Mouse (Mus musculus): ENCODE data around the gene Rps6ka3. TPM values are rescaled to one million over a fixed set of nuclear protein-coding genes. Genes with fewer than 3 reads are reported as not detected.

The Rps6ka3 gene
- polyA plus RNA-seq, 1 experiment from 2014 or later = 4.6 TPM

DNA sequence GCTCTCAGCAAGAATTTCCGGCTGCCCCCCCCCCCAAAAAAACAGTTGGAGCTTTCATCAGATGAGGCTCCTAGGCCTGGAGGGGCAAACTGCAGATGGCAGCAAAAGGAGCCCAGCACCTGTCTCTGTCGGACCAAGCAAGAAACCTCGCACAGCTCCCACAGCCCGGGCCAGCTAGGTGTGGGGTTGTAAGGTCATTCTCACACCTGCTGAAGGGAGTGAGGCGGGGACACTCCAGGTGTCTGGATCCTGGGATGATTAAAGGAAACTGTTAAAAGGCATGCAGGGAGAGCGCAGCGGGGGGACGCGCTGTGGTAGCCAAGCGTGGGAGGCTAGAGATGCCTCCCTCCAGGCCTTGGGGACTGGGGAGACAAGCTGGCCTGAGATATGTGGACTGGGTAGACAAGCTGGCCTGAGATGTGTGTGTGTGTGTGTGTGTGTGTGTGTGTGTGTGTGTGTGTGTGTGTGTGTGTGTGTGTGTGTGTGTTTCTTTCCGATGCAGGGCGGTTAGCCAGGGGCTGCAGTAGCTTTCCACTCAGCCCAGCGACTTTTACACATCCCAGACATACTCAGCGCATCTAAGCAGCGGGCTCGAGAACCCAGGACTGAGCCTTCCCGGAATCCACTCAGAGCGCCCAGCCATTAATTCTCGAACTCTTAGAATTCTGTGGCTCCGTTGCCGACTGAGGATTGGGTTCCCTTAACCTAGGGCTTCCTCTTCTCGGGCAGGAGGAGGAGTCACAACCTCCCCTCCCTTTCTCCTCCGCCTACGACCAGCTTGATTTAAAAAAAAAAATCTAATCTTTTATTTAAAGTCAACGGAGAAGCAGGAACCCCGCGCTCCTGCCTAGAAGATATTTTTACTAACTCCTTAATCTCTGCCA is 44.1 kb downstream of the Rps6ka3 start:
- Histone ChIP-seq H3K27me3 (replicated peaks; ENCODE audit: control insufficient read depth, insufficient read depth, low read length) (no peaks in the 10 kb centered on the region), H3K36me3 (ENCODE audit: control insufficient read depth, insufficient read depth) (no peaks in the 10 kb centered on the region), H3K4me2 (ENCODE audit: low read length) (peak overlapping the region; percentile 48), H3K4me1 (replicated peaks; ENCODE audit: control insufficient read depth, insufficient read depth, low read length) (0 out of 2 replicates have a peak, but pooled peaks cover 3% of the 10 kb centered on the region), H3K9ac (replicated peaks; ENCODE audit: low read depth, low read length) (no peak overlapping the region), H3K27ac (ENCODE audit: low read length) (no peak overlapping the region; the same call in 1 of the 2 replicates), H3K9me3 (ENCODE audit: control insufficient read depth, low read length) (no peaks in the 10 kb centered on the region), H3K4me3 (replicated peaks; ENCODE audit: low read length) (peak overlapping the region; percentile 67)
- 25% methylated on average over 24 of the region's 27 CpGs for WGBS
- no peak for ATAC-seq

DNA sequence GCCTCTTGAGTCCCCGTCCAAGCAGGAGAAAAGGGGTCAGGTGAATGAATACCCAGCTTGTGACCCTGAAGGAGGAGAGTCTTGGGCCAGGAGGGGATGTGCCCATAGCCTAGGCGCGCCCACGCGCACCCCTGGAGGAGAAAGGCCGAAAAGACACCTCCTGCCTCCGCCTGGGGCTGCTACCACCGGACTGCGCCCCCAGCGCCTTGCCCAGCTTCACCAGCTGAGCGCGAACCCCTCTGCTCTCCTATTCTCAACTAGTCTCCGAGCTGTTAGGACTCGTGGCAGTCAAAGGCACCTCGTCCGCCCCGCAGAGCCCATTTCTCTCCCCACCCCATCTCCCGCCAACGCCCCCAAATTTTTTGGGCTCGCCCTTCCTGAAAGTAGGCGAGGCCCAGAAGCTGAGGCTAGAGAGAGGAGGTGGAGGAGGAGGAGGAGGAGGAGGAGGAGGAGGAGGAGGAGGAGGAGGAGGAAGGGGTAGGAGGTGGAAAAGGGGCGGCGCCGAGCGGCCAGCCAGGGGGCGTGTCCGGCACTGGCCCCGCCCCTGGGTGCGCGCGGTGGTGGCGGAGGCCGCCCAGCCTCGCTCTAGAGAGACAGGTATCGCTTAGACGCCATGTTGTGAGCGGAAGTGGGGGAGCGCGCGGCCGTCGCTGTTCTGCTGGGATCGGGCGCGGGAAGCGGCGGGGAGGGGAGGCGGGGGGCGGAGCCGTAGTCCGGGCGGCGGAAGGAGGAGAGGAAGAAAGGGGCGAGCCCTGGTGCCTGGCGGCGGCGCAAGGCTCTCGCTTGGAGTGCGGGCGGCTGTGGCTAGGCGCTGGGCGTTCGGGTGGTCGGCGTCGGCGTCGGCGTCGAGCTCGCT is 45.2 kb downstream of the Rps6ka3 start:
- no peaks in the 10 kb centered on the region for H3K27me3 ChIP-seq (replicated peaks; ENCODE audit: control insufficient read depth, insufficient read depth, low read length)
- WGBS = 8% methylated on average over 38 of the region's 71 CpGs
- peak overlapping the region; percentile 48 for H3K4me2 ChIP-seq (ENCODE audit: low read length)
- H3K4me3 ChIP-seq (replicated peaks; ENCODE audit: low read length) = peak overlapping the region; percentile 67
- peak; percentile 97 for ATAC-seq
- no peaks in the 10 kb centered on the region for H3K36me3 ChIP-seq (ENCODE audit: control insufficient read depth, insufficient read depth)
- H3K9ac ChIP-seq (replicated peaks; ENCODE audit: low read depth, low read length) = peak overlapping the region; percentile 72
- H3K4me1 ChIP-seq (replicated peaks; ENCODE audit: control insufficient read depth, insufficient read depth, low read length) = 0 out of 2 replicates have a peak, but pooled peaks cover 3% of the 10 kb centered on the region
- H3K9me3 ChIP-seq (ENCODE audit: control insufficient read depth, low read length) = no peaks in the 10 kb centered on the region
- peak overlapping the region; percentile 87 for H3K27ac ChIP-seq (ENCODE audit: low read length)

DNA sequence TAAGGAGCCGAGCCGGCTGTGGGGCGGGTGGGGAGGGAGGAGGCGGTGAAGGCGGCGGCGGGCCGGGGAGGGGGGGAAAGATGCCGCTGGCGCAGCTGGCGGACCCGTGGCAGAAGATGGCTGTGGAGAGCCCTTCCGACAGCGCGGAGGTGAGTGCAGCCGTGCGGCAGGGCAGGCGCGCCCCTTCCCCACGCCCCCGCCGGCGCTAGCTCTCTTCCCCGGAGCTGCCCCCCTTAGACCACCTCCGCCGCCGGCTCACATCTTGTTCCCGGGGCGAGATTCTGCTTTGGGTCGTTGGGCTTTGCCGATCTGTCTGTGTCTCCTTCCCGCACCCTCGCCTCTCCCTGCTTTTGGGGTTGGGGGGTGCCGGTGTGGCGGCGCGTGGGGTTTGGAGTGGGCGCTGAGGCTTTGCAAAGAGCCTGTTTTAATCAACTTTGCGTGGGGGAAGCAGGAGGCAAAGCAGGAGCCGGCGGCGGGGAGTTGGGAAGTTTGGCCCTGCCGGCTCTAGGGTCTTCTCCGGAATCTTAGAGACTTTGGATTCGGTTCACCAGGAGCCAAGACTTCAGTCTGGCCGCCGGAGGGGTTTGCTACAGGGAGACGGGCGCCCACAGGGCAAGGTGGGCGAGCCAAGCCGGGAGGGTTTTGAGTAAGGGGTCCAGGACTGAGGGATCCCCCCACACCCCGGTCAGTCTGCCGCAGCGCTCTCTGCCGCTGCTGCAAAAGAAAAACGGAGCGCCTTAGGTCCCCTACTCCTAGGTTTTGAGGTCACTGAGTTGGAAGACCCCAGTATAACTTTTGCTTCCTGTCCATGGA is 46.1 kb downstream of the Rps6ka3 start:
- peak; percentile 62 for ATAC-seq
- 18% methylated on average over 34 of the region's 57 CpGs for WGBS
- peak overlapping the region; percentile 67 for H3K4me3 ChIP-seq (replicated peaks; ENCODE audit: low read length)
- peak overlapping the region; percentile 72 for H3K9ac ChIP-seq (replicated peaks; ENCODE audit: low read depth, low read length)
- H3K4me1 ChIP-seq (replicated peaks; ENCODE audit: control insufficient read depth, insufficient read depth, low read length) = 0 out of 2 replicates have a peak, but pooled peaks cover 3% of the 10 kb centered on the region
- peak overlapping the region; percentile 68 for H3K4me2 ChIP-seq (ENCODE audit: low read length)
- peak overlapping the region; percentile 87 for H3K27ac ChIP-seq (ENCODE audit: low read length)
- H3K36me3 ChIP-seq (ENCODE audit: control insufficient read depth, insufficient read depth) = no peaks in the 10 kb centered on the region
- no peaks in the 10 kb centered on the region for H3K27me3 ChIP-seq (replicated peaks; ENCODE audit: control insufficient read depth, insufficient read depth, low read length)
- H3K9me3 ChIP-seq (ENCODE audit: control insufficient read depth, low read length) = no peaks in the 10 kb centered on the region

DNA sequence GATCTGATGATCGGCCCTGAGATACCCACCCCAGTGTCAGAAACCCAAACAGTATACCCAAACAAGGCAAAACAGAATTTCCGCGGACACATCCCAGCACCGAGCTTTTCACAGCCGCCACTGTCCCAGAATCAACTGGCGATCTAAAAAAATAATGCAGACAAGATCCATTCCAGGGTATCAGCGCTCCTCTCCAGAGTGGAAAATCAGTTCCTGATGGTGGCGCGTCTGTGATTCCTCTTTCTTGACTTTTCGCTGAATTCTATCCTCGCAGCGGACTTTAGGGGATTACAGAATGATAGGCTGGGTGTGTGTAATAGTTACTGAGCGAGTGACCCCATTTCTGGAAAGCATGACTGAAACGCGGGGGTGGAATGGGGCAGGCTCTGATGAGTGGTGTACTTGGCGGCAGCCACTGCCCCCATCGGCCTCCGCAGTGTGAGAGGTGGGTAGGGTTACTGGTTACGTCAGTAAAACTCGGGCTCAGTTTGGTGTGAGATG is 46.9 kb downstream of the Rps6ka3 start:
- 0 out of 2 replicates have a peak, but pooled peaks cover 3% of the 10 kb centered on the region for H3K4me1 ChIP-seq (replicated peaks; ENCODE audit: control insufficient read depth, insufficient read depth, low read length)
- 19% methylated on average over 20 of the region's 20 CpGs for WGBS
- peak overlapping the region; percentile 68 for H3K4me2 ChIP-seq (ENCODE audit: low read length)
- no peak for ATAC-seq
- H3K27me3 ChIP-seq (replicated peaks; ENCODE audit: control insufficient read depth, insufficient read depth, low read length) = no peaks in the 10 kb centered on the region
- no peak overlapping the region for H3K27ac ChIP-seq (ENCODE audit: low read length)
- no peaks in the 10 kb centered on the region for H3K36me3 ChIP-seq (ENCODE audit: control insufficient read depth, insufficient read depth)
- H3K4me3 ChIP-seq (replicated peaks; ENCODE audit: low read length) = peak overlapping the region; percentile 67
- H3K9ac ChIP-seq (replicated peaks; ENCODE audit: low read depth, low read length) = peak overlapping the region; percentile 72
- no peaks in the 10 kb centered on the region for H3K9me3 ChIP-seq (ENCODE audit: control insufficient read depth, low read length)

DNA sequence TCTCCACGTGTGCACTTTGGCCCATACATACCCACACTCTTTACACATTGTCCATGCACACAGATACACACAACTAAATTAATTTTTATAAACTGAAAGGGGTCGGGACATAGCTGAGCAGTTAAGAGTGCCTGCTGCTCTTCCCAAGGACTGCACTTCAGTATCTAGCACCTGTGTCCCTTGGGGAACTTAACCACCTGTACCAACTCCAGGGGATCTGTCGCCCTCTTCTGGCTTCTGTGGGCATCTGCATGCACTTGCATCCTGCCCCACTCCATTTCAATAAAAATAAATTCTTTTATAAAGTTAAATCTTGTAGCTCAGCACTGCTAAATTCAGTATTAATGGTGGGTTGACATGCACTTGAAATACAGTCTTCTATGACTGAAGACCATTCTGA is 54.6 kb downstream of the Rps6ka3 start:
- Histone ChIP-seq H3K27me3 (replicated peaks; ENCODE audit: control insufficient read depth, insufficient read depth, low read length) (no peaks in the 10 kb centered on the region; the same call in 1 of the 2 replicates), H3K4me2 (ENCODE audit: low read length) (no peak overlapping the region), H3K9ac (replicated peaks; ENCODE audit: low read depth, low read length) (no peak overlapping the region), H3K27ac (ENCODE audit: low read length) (no peak overlapping the region), H3K4me3 (replicated peaks; ENCODE audit: low read length) (no peak overlapping the region), H3K36me3 (ENCODE audit: control insufficient read depth, insufficient read depth) (no peaks in the 10 kb centered on the region), H3K4me1 (replicated peaks; ENCODE audit: control insufficient read depth, insufficient read depth, low read length) (no peaks in the 10 kb centered on the region), H3K9me3 (ENCODE audit: control insufficient read depth, low read length) (no peaks in the 10 kb centered on the region)
- WGBS = 38% methylated on average over 3 of the region's 3 CpGs
- ATAC-seq = no peak

DNA sequence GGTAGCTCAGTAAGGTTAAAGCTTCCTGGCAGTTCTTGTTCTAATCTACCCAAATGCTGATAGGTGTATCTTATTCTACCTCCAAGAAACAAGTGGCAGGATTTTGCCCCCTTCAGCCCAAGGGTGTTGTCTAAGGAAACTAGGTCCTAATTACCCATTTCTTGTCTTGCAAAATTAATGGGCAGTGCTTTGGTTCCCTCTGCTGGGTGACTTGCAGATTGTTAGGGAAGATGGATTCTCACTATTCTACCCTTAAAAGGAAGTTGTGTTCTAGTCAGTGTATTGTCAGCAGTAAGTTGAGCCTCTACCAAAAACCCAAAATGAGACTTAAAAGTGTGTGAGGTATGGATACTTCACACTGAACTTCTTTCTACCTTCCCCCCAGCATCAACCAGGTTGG is 59.0 kb downstream of the Rps6ka3 start:
- no peaks in the 10 kb centered on the region for H3K9me3 ChIP-seq (ENCODE audit: control insufficient read depth, low read length)
- no peak overlapping the region for H3K4me2 ChIP-seq (ENCODE audit: low read length)
- H3K36me3 ChIP-seq (ENCODE audit: control insufficient read depth, insufficient read depth) = no peaks in the 10 kb centered on the region
- no peaks in the 10 kb centered on the region for H3K4me1 ChIP-seq (replicated peaks; ENCODE audit: control insufficient read depth, insufficient read depth, low read length)
- H3K27ac ChIP-seq (ENCODE audit: low read length) = no peak overlapping the region
- no peaks in the 10 kb centered on the region for H3K27me3 ChIP-seq (replicated peaks; ENCODE audit: control insufficient read depth, insufficient read depth, low read length)
- no peak overlapping the region for H3K9ac ChIP-seq (replicated peaks; ENCODE audit: low read depth, low read length)
- no peak overlapping the region for H3K4me3 ChIP-seq (replicated peaks; ENCODE audit: low read length)
- ATAC-seq = no peak

DNA sequence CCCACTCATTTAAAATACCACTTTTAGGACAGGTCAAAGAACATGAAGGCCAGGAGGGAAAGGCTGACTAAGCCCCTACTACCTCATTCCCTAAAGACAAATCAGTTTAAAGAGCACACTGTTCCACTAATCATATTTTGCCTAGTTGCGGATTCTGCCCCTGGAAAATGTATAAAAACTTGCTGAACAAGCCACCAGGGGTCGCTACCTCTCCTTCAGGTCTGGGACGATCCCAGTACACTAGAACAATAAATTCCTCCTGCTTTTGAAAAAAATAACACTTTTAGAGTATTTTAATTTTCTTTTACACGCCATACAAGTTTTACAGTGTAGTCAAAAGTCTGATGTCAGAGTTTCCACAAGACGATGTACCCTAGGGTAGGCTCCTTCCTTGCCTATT is 76.7 kb downstream of the Rps6ka3 start:
- Histone ChIP-seq H3K36me3 (ENCODE audit: control insufficient read depth, insufficient read depth) (no peaks in the 10 kb centered on the region), H3K4me3 (replicated peaks; ENCODE audit: low read length) (no peak overlapping the region), H3K9ac (replicated peaks; ENCODE audit: low read depth, low read length) (no peak overlapping the region), H3K4me1 (replicated peaks; ENCODE audit: control insufficient read depth, insufficient read depth, low read length) (no peaks in the 10 kb centered on the region), H3K9me3 (ENCODE audit: control insufficient read depth, low read length) (no peaks in the 10 kb centered on the region), H3K27ac (ENCODE audit: low read length) (no peak overlapping the region), H3K4me2 (ENCODE audit: low read length) (no peak overlapping the region), H3K27me3 (replicated peaks; ENCODE audit: control insufficient read depth, insufficient read depth, low read length) (no peaks in the 10 kb centered on the region)
- no peak for ATAC-seq
- WGBS = 76% methylated on average over 5 of the region's 5 CpGs

DNA sequence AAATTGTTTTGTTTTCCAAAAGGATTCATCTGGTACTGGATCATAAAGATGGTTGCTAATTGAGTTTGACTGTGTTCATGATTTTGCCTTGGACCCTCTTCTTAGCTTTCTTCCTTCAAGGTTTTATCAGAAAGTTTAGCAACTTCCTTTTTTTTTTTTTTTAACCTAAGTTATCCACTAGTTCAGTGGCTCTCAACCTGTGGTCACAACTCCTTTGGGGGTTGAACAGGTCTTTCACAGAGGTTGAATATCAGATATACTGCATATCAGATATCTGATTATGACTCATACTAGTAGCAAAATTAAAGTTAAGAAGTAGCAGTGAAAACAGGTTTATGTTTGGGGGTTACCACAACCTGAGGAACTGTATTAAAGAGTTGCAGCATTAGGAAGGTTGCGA is 85.8 kb downstream of the Rps6ka3 start:
- H3K9ac ChIP-seq (replicated peaks; ENCODE audit: low read depth, low read length) = no peak overlapping the region
- no peaks in the 10 kb centered on the region for H3K27me3 ChIP-seq (replicated peaks; ENCODE audit: control insufficient read depth, insufficient read depth, low read length)
- no peaks in the 10 kb centered on the region for H3K36me3 ChIP-seq (ENCODE audit: control insufficient read depth, insufficient read depth)
- no peaks in the 10 kb centered on the region for H3K4me1 ChIP-seq (replicated peaks; ENCODE audit: control insufficient read depth, insufficient read depth, low read length)
- H3K4me2 ChIP-seq (ENCODE audit: low read length) = no peak overlapping the region
- ATAC-seq = no peak
- no peak overlapping the region for H3K27ac ChIP-seq (ENCODE audit: low read length)
- no peaks in the 10 kb centered on the region for H3K9me3 ChIP-seq (ENCODE audit: control insufficient read depth, low read length)
- H3K4me3 ChIP-seq (replicated peaks; ENCODE audit: low read length) = no peak overlapping the region
- WGBS = 93% methylated on average over 1 of the region's 1 CpGs

Data from forebrain, embryonic 16.5 days (tissue).